Mouse (Mus musculus): ENCODE data around the gene Sema5a.

Sema5a gene

DNA sequence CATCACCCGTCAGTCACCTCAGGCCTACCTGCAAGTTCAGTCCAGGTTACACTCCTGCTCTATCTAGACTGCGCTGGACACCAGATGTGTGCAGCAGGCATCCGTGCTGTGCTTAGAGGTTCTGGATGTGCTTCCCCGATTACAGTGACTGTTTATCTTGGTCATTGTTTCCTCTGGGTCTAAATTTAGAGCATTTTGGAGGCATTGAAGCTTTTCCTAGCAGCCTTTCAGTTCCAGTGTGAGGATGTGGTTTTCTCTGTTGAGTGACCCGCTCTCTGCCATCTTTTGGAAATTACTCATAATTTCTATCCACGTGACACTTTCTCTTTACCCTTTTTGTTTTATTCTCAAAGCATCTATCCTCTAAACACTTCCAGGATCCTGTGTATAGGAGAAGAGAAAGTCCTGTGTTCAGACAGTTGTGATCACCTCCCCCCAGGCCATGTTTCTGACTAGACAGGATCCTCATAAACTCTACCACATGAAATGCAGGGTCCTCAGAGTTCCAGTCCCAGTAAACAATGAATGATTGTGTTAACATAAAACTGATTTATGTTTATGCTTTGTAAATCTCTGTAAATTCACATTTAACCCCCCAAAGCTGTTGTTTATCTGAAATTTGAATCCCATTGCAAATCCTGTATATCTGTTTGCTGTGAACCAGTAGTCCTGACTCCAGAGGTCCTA is 62.1 kb downstream of the Sema5a start:
- DNase-seq (ENCODE audit: low spot score in 2 of 2) = no peak

DNA sequence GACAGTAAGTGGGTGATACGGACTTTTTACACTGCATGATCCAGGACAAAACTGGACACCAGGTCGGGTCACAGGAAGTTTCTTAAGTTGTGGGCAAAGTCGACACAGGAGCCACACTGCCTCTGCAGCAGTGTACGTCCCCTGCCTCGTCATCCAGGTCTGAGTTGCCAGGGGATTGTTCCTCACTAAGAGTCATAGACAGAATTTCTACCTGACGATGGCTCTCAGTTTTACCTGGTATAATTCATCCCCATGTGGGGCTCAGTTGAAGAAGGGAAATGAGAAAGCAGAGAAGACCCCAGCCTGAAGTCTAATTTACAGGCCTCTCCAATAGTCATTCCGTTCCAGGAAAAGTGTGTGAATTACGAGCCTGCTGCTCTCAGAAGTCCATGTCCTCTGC is 66.2 kb downstream of the Sema5a start:
- no peak for DNase-seq (ENCODE audit: low spot score in 2 of 2)

DNA sequence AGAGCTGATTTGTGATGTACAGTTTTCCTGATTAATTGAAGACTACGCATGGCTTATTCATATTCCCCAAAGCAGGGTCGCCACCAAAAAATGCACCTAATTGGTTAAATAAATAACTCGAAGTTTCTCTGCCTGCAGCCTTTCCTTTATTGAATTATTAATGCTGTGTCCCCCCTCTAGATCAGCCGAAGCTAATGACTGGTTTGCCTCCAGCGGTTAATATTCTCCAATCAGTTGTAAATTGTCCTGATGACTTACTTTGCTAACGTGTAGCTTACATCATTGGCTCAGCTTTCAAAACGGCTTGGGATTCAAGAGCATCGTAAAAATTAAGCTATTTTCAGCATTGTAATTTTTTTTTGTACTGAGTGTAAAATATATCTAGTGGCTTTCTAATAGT is 66.7 kb downstream of the Sema5a start:
- DNase-seq (ENCODE audit: low spot score in 2 of 2) = no peak

DNA sequence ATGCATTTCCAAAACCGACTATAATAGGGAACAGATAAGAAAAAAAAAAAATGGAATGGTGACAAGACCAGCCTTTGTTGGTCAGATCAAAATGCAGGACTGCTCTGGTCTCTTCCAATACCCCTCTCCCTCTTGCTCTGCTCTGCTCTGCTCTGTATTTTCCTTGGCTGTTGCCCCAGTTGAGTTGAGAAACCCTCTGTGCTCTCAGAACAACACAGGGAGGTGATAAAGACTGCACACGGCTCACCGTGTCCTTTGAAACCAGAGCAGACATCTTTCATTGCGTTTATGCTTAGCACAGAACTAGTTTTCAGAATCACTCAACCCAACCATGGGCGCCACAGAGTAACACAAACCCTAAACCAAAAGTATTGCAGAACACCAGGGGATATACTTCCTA is 72.5 kb downstream of the Sema5a start:
- no peak for DNase-seq (ENCODE audit: low spot score in 2 of 2)

DNA sequence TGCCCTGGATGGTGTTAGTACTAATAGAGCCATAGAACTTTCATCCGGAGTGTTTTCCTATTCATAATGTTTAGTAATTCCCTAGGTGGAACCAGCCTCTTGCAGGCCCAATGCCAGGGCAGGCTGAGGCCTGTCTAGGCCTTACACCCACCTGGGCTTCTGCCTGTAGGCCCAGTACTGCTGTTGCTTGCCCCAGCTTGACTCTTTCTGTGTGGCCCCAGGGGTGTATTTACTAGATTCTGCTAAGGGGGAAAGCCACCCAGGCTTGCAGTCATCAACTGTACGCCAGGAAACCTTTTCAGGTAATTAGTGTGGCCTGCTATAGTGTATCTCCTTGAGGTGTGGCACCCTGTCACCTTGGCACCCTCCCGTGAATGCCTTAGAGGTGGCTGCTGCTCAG is 76.1 kb downstream of the Sema5a start:
- no peak for DNase-seq (ENCODE audit: low spot score in 2 of 2)

DNA sequence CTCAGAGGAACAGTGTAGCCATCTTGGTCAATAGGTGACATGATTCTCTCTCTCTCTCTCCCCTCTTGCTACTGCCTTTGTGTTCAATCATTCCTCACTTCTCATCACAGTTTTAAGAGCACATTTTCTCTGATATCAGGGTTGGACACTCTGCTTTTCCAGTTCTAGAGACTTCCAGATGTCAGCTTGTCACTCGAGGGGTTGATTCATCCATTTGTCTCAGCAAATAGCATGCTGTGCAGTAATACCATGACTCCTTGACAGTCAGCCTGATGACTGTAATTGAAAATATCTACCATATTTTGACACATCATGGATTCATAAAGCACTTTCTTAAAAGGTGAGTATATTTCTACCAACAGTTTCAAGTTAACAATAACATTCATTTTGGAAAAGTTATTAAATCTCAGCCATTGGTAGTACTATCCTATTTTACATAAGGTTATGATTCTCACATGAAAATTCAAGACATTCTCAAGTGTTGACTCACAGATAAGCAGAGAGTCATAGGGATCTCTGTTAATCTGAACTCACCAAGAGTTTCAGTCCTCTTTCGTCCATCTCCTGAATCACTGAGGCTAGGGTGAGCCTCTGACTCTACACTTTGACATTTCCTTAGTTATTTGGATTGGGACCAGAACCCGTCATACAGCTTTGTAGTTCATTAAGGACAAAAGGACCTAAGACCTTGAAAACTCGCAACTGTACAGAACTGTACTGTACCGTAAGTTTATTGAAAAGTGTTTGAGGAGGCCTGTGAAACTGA is 78.0 kb downstream of the Sema5a start:
- DNase-seq (ENCODE audit: low spot score in 2 of 2) = no peak

DNA sequence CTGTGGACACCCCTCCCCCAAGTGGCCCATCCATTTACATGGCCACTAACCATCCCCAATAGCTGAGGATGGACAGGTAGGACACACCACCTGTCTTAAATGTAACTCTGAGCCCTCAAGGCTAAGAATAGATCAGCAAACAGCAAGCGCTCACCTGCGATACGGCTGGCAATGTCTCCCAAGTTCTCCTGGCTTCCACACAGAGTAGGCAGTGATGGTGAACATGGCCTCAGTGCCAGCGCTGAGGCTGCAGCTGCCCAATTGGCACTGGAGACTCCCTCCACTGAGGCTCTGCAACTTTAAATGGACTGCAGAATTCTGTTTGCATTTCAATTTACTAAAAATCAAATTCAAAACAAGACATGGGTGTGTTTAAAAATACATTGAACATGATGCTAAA is 78.6 kb downstream of the Sema5a start:
- DNase-seq (ENCODE audit: low spot score in 2 of 2) = no peak

DNA sequence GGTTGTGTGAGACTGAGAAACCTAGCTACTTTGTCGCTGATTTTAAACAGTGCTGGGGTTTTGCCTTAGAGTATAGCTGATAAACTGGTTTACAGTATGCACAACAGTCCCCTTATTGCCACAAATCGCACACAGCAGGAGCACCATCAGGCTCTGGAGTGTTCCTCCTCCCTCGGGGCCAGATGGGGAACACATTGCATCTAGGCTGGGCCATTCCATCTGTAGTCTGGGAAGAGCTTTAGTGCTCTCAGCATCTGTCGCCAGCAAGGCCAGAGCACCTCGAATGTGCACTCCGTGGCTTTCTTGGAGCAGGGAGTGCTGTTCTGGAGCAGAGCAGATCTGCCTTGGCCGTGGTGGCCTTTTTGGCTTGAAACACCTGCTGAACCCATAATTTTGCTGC is 79.5 kb downstream of the Sema5a start:
- DNase-seq (ENCODE audit: low spot score in 2 of 2) = no peak

DNA sequence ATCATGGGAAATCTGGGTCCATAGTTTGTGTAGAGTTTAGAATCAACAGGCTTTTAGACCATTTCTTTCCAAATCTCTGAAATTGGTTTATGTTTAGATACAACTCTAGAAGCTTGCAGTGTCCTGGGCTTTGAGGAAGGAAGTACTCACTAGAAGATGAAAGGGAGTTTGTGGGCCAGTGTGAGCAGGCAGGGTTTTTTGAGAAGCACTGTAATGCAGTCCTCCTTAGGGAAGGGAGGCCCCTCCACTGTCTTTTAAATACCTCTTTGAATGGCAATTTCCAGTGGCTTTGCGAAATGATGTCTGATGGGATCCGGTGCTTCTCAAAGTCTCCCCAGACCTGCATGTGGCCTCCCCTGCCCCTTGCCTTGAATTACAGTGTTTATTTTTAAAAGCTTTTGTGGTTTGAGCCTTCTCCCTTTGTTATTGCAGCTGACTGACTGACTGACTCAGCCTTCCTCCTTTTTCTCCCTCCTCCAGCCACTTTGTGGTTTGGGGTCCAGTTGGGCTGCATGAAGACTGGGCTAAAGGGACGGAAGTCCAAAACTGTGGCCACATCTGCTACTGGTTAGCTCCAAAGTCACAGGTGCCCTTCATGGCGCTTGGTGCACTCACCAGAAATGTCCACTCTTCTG is 83.9 kb downstream of the Sema5a start:
- DNase-seq (ENCODE audit: low spot score in 2 of 2) = no peak

DNA sequence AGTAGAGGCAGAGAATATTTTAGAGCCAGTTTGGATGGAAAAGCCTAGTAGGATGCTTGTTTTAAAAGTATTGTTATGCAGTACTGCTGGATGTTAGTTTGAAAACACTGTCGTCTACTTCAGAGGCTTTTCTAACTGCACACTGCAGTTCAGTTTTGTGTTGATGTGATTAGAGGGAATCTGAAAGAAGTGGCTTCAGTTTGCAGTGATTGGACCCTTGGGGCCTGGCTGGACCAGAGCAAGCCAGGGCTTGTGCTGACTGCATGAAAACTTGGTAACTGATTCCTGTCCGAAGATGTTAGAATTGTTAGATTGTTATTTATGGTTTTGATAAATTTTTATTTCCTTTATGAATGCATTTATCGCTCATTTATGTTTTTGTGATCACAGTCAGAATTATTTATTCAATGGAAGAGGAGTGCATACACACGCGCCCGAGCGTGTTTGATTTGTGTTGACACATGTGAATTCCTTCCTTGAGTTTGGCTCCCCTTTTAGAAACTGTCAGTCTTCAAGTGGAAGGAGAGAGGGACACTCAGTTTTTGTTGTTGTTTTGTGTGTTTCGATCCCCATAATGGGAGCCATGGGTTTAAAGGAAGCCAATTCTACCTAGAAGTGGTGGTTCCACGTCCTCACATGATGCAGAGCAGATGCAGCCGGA is 85.2 kb downstream of the Sema5a start:
- DNase-seq (ENCODE audit: low spot score in 2 of 2) = no peak

DNA sequence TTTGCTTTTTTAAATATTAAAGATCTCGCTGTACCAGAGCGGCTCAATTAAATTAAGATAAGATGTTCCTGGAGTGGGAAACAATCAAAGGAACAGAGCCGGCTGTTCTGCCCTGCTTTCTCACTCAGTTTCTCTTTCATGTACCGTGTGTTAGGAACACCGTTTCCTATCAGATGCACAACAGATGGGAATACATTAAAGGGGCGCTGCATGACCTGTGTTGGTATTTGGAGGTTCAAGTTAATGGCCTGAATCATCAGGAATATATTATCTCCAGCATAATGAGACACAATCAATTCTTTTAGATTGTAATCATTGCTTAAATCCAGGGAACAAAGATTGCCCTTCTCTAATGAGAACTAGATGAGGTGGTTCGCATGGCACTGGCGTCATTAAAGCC is 85.8 kb downstream of the Sema5a start:
- DNase-seq (ENCODE audit: low spot score in 2 of 2) = no peak

DNA sequence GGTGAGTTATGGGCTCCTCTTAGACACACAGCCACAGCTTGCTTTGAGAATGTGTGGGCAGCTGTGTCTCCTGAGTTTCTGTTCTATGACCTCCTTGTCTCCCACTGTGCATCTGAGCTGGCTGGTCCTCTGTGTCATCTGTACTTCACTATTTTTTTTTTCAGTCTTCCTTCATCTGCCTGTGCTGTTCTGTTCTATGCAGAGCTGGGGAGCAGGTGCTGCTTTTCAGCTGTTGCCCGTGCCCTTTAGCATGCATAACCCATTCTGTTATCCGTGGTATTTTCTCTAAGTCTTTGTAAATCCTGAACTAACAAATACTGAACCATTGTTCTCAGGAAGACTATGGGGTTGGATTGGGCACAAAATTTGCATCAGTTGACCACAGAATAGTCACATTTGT is 86.4 kb downstream of the Sema5a start:
- DNase-seq (ENCODE audit: low spot score in 2 of 2) = no peak

DNA sequence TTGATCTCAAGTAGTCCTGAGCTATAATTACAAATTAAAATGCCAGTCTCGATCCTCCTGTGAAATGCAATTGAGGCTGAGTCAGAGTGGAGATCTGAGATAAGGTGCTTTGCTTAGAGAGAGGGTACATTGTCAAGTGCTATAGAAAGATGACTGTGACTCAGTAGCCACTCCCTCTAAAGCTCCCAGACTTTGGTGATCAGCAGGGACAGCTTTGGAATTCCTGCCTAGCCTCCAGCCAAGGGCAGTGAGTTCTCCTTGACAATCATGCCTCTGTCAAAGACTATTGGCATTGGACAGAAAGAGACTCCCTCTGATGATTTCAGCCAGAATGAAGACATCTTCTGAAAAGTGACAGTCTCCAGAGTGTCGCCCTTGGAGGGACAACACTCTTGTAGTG is 88.8 kb downstream of the Sema5a start:
- DNase-seq (ENCODE audit: low spot score in 2 of 2) = no peak

DNA sequence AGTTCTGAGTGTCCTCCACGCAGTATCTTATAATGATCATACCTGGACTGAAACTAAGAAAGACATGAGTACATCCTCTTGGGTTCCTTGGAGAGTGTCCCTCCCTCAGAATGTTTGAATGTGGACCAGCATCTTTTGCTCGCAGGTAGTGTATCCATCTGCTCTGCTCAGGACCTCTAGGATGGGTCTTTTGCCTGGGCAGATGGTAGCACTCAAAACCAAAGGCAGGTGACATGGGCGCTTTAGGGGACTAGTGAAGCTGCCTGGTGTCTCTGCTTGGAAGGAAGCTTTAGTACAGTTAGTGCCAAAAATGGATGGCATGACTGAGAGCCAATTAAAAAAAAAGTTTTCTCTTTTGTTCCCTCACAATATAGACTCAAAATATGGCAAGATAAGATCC is 93.2 kb downstream of the Sema5a start:
- DNase-seq (ENCODE audit: low spot score in 2 of 2) = no peak

DNA sequence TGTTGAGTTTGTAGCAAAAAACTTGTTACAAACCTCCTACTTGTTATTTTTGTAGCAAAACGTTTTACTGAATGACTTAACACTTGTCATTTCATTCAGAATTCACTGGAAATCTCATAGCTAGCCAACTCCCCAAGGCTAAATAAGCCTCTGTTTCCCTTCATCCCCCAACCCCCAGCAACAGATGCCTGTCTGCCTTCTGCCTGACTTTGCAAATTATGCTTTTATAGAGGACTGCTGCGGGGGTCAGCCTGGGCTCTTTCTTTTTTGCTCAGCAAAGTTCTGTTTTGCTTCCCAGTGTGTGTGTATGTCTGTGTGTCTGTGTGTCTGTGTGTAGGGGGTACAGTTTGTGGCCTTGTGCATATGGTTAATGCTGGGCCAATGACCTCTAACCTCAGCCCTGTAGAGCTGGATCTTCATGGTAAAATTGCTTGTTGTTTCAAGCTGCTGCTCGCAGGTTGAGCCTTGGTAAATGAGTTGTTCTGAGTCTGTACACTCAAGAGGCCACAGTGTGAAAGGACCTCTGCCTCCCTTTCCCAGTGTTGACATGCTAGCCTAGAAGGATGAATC is 94.2 kb downstream of the Sema5a start:
- DNase-seq (ENCODE audit: low spot score in 2 of 2) = no peak

DNA sequence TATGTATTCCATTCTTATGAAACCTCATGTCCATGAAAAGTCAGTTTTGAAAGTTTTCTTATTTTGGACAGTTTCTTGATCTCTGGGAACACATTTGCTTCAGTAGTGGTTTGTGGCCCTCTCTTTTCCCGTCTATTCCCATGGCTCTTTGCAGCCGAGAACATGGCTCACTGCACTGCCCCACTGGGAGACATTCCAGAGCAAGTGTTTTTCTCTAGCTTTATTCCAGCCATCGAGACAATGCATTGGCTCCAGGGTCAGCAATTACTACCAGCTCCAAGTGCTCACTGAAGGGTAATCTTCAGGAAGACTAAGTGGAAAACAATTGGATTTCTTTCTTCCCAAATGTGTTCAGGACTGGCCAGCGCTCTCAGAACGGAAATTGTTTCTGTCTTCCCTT is 94.8 kb downstream of the Sema5a start:
- no peak for DNase-seq (ENCODE audit: low spot score in 2 of 2)

DNA sequence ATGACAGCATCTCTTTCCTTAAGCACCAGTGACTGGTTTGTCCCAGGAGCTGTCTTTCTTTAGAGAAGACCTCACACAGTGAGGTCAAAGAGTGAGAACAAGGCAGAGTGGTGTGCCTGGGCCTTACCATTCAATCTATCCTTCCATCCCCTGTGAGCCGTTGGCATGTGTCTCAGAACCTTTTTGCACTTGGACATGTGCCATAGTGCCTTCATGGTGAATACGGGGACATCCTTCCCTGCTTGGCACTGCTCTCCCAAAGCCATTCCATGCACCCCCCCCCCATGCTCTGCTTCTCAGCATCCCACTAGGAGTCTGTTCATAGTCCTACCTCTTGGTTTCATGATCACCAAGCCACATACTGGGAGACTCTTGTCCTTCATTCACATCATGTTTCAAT is 96.8 kb downstream of the Sema5a start:
- DNase-seq (ENCODE audit: low spot score in 2 of 2) = no peak

DNA sequence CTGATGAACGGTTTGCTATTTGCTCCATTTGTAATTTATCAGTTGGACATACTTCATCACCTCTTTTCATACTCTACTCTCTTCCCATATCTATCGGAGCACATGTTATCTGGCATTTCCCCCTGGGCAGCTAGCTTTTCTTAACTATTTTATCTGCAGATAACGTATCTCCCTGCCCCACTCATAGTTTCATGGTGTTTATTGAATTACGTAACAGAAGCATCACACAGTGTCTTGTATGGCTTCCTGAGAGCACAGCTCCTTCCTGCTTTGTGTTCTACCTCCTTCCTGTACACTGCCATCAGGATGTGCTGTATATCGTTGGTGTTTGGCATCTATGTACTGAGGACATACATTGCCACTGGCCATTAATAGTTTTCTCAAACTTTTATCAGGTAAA is 98.9 kb downstream of the Sema5a start:
- DNase-seq (ENCODE audit: low spot score in 2 of 2) = no peak

DNA sequence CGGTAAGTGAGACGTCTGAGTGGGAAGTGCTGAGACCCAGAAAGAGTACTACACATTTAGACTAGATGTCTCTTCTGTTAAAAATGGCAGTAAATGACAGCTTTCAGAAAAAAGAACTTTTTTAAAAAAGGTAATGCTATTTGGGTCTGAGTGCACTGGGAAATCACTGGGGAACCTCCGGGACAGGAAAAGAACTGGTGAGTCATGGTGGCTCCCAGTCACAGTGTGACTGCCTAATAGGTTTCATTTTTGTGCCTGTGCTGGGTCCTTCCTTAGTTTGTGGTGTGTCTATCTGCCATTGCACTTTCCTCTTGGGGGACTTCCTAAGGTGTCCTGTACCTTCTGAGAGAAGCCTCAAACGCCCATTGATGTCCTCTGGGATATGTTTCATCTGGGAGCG is 102.7 kb downstream of the Sema5a start:
- DNase-seq (ENCODE audit: low spot score in 2 of 2) = no peak

DNA sequence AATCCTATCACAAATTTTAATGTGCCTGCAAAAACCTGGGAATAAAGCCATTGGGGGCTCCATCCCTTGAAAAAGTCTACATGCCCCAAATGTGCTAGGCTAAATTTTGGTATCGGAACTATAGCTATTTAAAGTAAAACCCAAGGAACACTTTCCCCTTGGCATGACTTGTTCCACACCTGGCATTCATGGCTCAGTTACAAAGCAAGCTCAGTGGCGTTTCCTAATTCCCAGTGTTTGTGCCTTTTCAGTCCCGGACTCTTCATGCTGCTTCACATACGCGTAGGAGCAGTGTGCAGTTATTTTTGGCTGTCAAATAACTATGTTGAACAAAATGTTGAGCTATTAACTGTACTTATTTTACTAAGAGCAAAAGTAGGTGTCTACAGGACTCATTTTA is 104.7 kb downstream of the Sema5a start:
- no peak for DNase-seq (ENCODE audit: low spot score in 2 of 2)

DNA sequence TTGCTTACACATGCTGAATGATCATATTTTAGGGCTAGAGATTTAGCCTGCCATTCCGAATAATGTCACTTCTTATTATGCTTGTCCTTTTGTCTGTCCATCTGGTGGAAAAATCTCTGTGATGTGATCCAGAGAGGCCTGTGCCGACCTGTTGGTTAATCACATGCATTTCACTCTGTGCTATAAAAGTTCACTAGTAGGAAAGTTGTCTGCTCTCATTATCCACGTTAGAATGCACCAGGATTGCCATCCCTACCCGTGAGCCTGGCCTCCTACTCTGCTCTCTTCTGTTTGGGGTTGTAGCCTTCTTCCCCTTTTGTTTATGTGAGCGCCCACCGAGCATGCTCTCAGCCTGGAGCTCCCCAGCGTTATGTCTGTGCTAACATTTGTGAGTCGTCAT is 108.4 kb downstream of the Sema5a start:
- no peak for DNase-seq (ENCODE audit: low spot score in 2 of 2)

DNA sequence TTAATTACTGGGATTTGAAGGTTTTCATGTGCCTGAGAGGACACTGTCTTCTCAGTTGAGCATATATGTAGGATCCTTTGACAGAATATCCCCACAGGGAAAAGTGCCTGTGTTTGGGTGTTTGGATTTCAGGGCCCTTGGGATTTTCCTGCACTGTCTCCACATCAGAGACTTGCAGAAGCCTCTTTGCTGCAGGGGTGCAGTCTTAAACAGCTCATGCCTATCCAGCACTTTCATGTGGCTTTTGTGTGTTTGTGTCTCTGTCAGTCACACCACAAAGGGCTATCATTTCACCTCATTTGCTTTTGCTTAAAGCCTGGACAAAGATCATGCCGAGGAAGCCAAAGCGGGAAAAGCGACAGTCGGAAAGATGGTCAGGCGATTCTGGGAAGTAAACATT is 108.9 kb downstream of the Sema5a start:
- DNase-seq (ENCODE audit: low spot score in 2 of 2) = no peak
